Mouse (Mus musculus) midbrain, embryonic 12.5 days (tissue): ENCODE results near the gene Prss2. TPM values are rescaled to one million over a fixed set of nuclear protein-coding genes. Genes with fewer than 3 reads are reported as not detected.
A peak's percentile ranks its signal among the peaks of the same experiment; 100 is the strongest.
"Not testable (repeated sequence)": the region's sequence is repeated elsewhere in the genome, so short reads cannot be mapped to it uniquely, and the experiment has no call there.

Source experiments
- ATAC-seq: fragments of 200-750 bp; cut with Nextera tagmentation; 2 replicates; pipeline ENCODE4 v1.8.0; 2017; ENCODE audit warnings: low read depth, moderate TSS enrichment, moderate library complexity; ENCODE audit not compliant: low FRiP score
- H3K27ac ChIP-seq: fragments of 300-500 bp; sonication (generic); replicated peaks from 2 replicates; pipeline ENCODE4 v1.5.1; 2016; ENCODE audit warnings: mild to moderate bottlenecking
- H3K27me3 ChIP-seq: fragments of 300-500 bp; sonication (generic); 2 replicates; pipeline ENCODE4 v1.6.1; 2016; ENCODE audit warnings: mild to moderate bottlenecking
- H3K36me3 ChIP-seq: fragments of 300-500 bp; sonication (generic); 2 replicates; pipeline ENCODE4 v1.6.1; 2016
- H3K4me1 ChIP-seq: fragments of 300-500 bp; sonication (generic); 2 replicates; pipeline ENCODE4 v1.6.1; 2016
- H3K4me2 ChIP-seq: fragments of 300-500 bp; sonication (generic); replicated peaks from 2 replicates; pipeline ENCODE4 v1.6.1; 2016; ENCODE audit warnings: mild to moderate bottlenecking, moderate library complexity
- H3K4me3 ChIP-seq: fragments of 300-500 bp; sonication (generic); 2 replicates; pipeline ENCODE4 v1.5.1; 2016; ENCODE audit warnings: mild to moderate bottlenecking
- H3K9ac ChIP-seq: fragments of 300-500 bp; sonication (generic); replicated peaks from 2 replicates; pipeline ENCODE4 v1.6.1; 2016; ENCODE audit warnings: mild to moderate bottlenecking, moderate library complexity
- H3K9me3 ChIP-seq: fragments of 300-500 bp; sonication (generic); 2 replicates; pipeline ENCODE4 v1.6.1; 2016; ENCODE audit warnings: mild to moderate bottlenecking
- whole genome bisulfite sequencing: fragments of 180-500 bp; shearing (Covaris S2); methylation state at CpG from one replicate; pipeline ENCODE4 v1.1.7; 2016; 5-methylcytosine and 5-hydroxymethylcytosine counted together
- polyA plus RNA-seq: library from polyadenylated mRNA; unstranded; fragments of >200 nt; fragmentation: Nextera tagmentation; extraction: Ambion mirVana; gene quantifications from 2 replicates; pipeline ENCODE4 v1.2.1, GENCODE M21; 2016

The Prss2 gene
- polyA plus RNA-seq, 1 experiment from 2014 or later: not detected

DNA sequence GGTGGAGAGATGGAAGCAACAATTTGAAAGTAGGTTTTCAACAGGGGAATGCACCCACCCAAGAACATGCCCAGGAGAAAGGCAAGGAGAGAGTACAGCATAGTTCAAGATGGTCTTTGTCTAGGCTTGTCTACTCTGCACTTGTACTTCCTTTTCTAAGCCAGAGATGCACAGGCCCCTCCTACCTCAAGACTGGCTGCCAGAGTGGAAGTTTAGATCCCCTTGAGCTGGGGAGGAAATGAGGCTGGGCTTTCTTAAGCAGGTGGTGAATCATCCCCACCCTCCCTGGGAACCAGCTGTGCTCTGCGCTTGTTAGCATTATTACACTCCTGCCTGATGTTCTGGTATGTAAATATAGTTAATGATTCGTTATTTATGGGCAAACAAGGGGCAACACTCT lies 36.7 kb downstream of the Prss2 start:
- 59% methylated on average over 2 of the region's 2 CpGs for WGBS
- no peak for ATAC-seq
- Histone ChIP-seq H3K27me3 (no peaks in the 10 kb centered on the region), H3K4me3 (no peak overlapping the region), H3K4me1 (no peaks in the 10 kb centered on the region), H3K27ac (no peak overlapping the region), H3K9ac (no peak overlapping the region), H3K36me3 (no peaks in the 10 kb centered on the region), H3K4me2 (no peak overlapping the region), H3K9me3 (no peaks in the 10 kb centered on the region)

DNA sequence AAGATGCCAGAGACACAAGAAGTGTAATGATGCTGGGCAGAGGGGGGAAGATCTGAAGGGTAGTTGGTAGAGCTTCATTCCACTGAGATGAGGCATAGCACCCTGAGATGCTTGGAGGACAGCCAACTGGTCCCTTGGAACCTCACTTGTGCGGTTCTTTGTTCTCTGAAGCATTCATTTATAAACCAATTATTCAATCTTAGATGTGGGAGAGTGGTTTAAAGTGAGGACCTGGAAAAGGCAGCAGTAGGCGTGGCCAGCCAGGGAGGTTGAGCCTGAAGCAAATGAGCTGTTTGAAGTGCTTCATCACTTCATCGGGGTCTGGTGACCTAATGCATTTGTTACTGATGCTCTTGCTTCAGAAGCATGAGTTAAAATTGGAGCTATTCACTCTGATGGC lies 37.7 kb downstream of the Prss2 start:
- no peaks in the 10 kb centered on the region for H3K9me3 ChIP-seq
- no peaks in the 10 kb centered on the region for H3K4me1 ChIP-seq
- ATAC-seq: no peak
- no peak overlapping the region for H3K4me3 ChIP-seq
- no peak overlapping the region for H3K9ac ChIP-seq
- H3K4me2 ChIP-seq: no peak overlapping the region
- H3K36me3 ChIP-seq: no peaks in the 10 kb centered on the region
- whole genome bisulfite sequencing: 72% methylated on average over 3 of the region's 3 CpGs
- H3K27ac ChIP-seq: no peak overlapping the region
- H3K27me3 ChIP-seq: no peaks in the 10 kb centered on the region

DNA sequence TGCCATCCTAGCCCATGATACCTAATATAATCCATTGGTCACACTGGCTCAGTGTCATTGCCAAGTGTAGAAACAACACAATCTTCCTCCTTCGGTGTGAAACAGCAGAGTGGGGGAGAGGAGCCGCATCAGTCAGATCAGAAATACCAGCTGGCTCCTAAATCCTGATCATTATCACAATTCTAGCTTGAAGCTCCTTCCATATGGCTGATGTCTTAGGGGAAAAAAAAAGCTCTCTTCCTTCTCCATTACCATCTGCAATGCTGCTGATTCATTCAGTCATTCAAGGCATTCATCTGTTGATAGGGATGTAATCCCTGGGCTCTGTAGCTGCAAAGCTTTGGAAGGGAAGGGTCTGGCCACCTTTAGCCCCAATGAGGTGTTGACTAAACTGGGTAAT lies 38.7 kb downstream of the Prss2 start:
- Histone ChIP-seq H3K9ac (no peak overlapping the region), H3K27ac (no peak overlapping the region), H3K4me1 (no peaks in the 10 kb centered on the region), H3K36me3 (no peaks in the 10 kb centered on the region), H3K4me3 (no peak overlapping the region), H3K9me3 (no peaks in the 10 kb centered on the region), H3K4me2 (no peak overlapping the region), H3K27me3 (no peaks in the 10 kb centered on the region)
- ATAC-seq: no peak
- WGBS: 89% methylated on average over 2 of the region's 2 CpGs

DNA sequence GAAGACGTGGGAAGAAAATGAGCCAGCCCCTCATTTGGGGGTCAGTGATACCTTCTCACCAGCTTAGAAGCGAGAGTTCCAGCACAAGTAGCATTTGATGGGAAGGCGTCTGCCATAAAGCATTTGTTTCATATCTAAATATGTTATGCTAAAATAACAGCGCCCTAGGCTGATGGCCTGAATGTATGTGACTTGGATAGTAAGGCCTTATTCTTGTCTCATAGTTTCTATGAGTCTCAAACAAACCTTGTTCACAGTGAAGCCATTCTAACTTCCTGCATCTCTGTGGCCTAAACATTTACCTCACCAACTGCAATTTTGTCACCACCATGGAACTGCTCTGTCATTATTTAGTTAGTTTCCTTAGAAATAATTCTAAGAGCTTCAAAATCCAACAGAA lies 41.0 kb downstream of the Prss2 start:
- peak overlapping the region; percentile 21; the same call in 1 of the 2 replicates for H3K4me3 ChIP-seq
- no peaks in the 10 kb centered on the region for H3K36me3 ChIP-seq
- H3K4me1 ChIP-seq: no peaks in the 10 kb centered on the region
- H3K27ac ChIP-seq: no peak overlapping the region
- H3K9ac ChIP-seq: no peak overlapping the region
- ATAC-seq: no peak
- no peaks in the 10 kb centered on the region for H3K27me3 ChIP-seq
- peak overlapping the region; percentile 33 for H3K4me2 ChIP-seq
- WGBS: 94% methylated on average over 4 of the region's 4 CpGs
- H3K9me3 ChIP-seq: no peaks in the 10 kb centered on the region

DNA sequence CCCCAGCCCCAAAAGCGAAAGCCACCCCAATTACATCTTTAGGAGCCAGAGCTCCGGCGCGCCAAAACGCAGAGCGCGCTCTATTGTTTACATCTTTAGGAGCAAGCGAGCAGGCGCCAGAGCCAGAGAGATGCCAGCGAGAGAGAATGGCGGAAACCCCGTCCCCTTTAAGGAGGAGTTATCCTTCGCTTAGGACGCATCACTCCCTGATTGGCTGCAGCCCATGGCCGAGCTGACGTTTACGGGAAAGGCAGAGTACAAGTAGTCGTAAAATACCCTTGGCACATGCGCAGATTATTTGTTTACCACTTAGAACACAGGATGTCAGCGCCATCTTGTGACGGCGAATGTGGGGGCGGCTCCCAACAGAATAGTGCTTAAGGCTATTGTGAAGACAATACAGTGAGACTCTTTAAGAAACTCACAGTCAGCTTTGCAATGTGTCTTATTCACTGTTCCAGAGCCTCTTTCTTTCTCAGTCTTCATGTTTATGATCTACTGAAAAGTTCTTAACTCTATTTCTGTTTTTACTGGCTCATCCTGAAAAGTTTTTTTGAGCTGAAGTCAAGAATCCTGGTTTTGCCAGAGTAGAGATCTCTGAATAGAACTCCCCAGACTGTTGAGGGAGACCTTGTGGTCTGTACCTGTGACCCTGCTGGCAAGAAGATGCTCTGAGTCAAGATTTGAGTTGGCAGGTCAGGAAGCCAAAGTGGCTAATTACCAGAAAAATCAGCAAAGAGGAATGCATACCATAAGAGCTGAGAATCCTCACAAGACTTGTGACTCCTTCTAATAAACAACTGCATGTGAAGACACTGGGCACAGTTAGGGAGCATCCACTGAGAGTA lies 41.7 kb downstream of the Prss2 start:
- 66% methylated on average over 5 of the region's 23 CpGs for WGBS
- H3K27me3 ChIP-seq, H3K4me1 ChIP-seq, H3K9me3 ChIP-seq, H3K9ac ChIP-seq, H3K4me3 ChIP-seq, H3K36me3 ChIP-seq, H3K27ac ChIP-seq: not testable (repeated sequence)
- ATAC-seq: peak; percentile 68
- H3K4me2 ChIP-seq: peak overlapping the region; percentile 33

DNA sequence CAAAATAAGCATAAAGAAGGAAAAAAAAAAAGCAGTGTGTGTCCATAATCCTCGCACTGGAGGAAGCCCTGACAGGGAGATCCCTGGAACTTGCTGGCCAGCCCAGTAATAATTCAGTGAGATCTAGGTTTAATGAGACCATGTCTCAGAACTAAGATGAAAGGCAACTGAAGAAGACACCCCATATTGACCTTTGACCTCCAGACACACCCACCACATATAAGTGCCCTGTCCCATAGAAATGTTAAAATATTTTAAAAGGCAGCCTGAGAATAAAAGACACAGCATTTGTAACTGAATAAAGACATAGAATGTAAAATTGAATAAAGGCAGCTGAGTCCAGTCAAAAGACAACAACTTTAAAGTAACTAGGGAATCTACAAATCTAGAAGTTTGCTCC lies 43.7 kb downstream of the Prss2 start:
- H3K4me3 ChIP-seq: no peak overlapping the region
- no peak for ATAC-seq
- no peaks in the 10 kb centered on the region for H3K9me3 ChIP-seq
- no peaks in the 10 kb centered on the region for H3K27me3 ChIP-seq
- H3K4me2 ChIP-seq: no peak overlapping the region
- no peak overlapping the region for H3K9ac ChIP-seq
- no peak overlapping the region for H3K27ac ChIP-seq
- H3K36me3 ChIP-seq: no peaks in the 10 kb centered on the region
- WGBS: 54% methylated on average over 1 of the region's 1 CpGs
- no peaks in the 10 kb centered on the region for H3K4me1 ChIP-seq

DNA sequence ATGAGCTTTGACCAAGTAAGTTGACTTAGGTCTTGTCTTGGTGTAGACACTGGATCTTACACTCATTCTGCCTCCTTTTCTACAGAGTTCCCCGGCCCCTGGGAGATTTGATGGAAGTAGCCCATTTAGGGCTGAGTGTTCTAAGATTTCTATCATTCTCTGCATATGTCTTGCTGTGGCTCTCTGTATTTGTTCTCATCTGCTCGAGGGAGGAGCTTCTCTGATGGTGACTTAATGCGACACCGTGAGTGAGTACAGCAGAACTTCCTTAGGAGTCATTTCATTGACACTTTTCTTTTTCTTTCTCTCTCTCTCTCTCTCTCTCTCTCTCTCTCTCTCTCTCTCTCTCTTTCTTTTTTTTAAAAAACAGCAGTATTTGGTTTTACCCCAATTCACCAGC lies 45.4 kb downstream of the Prss2 start:
- no peaks in the 10 kb centered on the region for H3K27me3 ChIP-seq
- ATAC-seq: no peak
- H3K9ac ChIP-seq: no peak overlapping the region
- no peaks in the 10 kb centered on the region for H3K36me3 ChIP-seq
- H3K4me1 ChIP-seq: no peaks in the 10 kb centered on the region
- H3K4me3 ChIP-seq: no peak overlapping the region
- H3K4me2 ChIP-seq: no peak overlapping the region
- no peak overlapping the region for H3K27ac ChIP-seq
- 86% methylated on average over 4 of the region's 4 CpGs for WGBS
- H3K9me3 ChIP-seq: no peaks in the 10 kb centered on the region

DNA sequence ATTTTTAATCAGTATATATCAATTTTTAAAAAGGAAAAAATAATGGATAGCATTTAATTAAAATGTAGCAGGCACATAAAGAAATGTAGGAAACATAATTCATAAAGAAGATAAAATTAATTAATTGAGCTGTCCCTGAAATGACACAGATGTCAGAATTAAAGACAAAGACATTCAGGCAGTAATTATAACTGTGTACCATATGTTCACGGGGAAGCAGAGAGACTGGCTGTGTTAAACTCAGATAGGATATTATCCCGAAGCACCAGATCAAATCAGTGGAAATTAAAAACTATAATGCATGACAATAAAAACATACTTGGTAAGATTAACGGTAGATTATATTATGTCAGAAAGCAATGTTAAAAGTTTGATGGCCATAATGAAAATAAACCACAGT lies 47.5 kb downstream of the Prss2 start:
- Histone ChIP-seq H3K9ac (no peak overlapping the region), H3K9me3 (no peaks in the 10 kb centered on the region), H3K36me3 (no peaks in the 10 kb centered on the region), H3K4me3 (no peak overlapping the region), H3K4me2 (no peak overlapping the region), H3K27me3 (no peaks in the 10 kb centered on the region), H3K27ac (no peak overlapping the region), H3K4me1 (no peaks in the 10 kb centered on the region)
- no peak for ATAC-seq
- WGBS: 80% methylated on average over 3 of the region's 3 CpGs

Other genes starting within 250 kb of the Prss2 start
- gene Try4, start 219.5 kb upstream of the Prss2 start, polyA plus RNA-seq: not detected in 2 replicates
- not detected in 2 replicates for gene Try5, start 204.9 kb upstream of the Prss2 start, polyA plus RNA-seq
- not detected in 2 replicates for gene Try10, start 167.7 kb upstream of the Prss2 start, polyA plus RNA-seq
- gene Prss3, start 144.1 kb upstream of the Prss2 start, polyA plus RNA-seq: not detected in 2 replicates
- not detected in 2 replicates for gene Gm5771, start 129.4 kb upstream of the Prss2 start, polyA plus RNA-seq
- not detected in 2 replicates for gene Gm10334, start 75.6 kb upstream of the Prss2 start, polyA plus RNA-seq
- gene Prss1, start 62.9 kb upstream of the Prss2 start, polyA plus RNA-seq: not detected in 2 replicates
- 17.6 and 20.7 TPM in 2 replicates for gene Ephb6, start 83.7 kb downstream of the Prss2 start, polyA plus RNA-seq
- 0.37 and 0.58 TPM in 2 replicates for gene Trpv6, start 114.6 kb downstream of the Prss2 start, polyA plus RNA-seq
- gene Trpv5, start 159.0 kb downstream of the Prss2 start, polyA plus RNA-seq: not detected in 2 replicates
- gene Llcfc1, start 162.6 kb downstream of the Prss2 start, polyA plus RNA-seq: not detected in 2 replicates
- gene Kel, start 182.6 kb downstream of the Prss2 start, polyA plus RNA-seq: 8.9 and 10.3 TPM in 2 replicates